Mouse (Mus musculus) neural tube, embryonic 12.5 days (tissue): ENCODE results near the gene Kif5a. TPM values are rescaled to one million over a fixed set of nuclear protein-coding genes. Genes with fewer than 3 reads are reported as not detected.

ENCODE experiments used
- ATAC-seq: fragments of 200-750 bp; cut with Nextera tagmentation; 2 replicates; pipeline ENCODE4 v1.8.0; 2017; ENCODE audit warnings: low read depth, mild to moderate bottlenecking, moderate TSS enrichment, moderate library complexity; ENCODE audit not compliant: low FRiP score
- H3K27ac ChIP-seq: fragments of 300-500 bp; sonication (generic); 2 replicates; pipeline ENCODE4 v1.5.1; 2016
- H3K27me3 ChIP-seq: fragments of 300-500 bp; sonication (generic); replicated peaks from 2 replicates; pipeline ENCODE4 v1.6.1; 2016; ENCODE audit warnings: mild to moderate bottlenecking
- H3K36me3 ChIP-seq: fragments of 300-500 bp; sonication (generic); 2 replicates; pipeline ENCODE4 v1.6.1; 2016; ENCODE audit warnings: mild to moderate bottlenecking
- H3K4me1 ChIP-seq: fragments of 300-500 bp; sonication (generic); 2 replicates; pipeline ENCODE4 v1.6.1; 2016
- H3K4me2 ChIP-seq: fragments of 300-500 bp; sonication (generic); replicated peaks from 2 replicates; pipeline ENCODE4 v1.6.1; 2016; ENCODE audit warnings: mild to moderate bottlenecking
- H3K4me3 ChIP-seq: fragments of 300-500 bp; sonication (generic); 2 replicates; pipeline ENCODE4 v1.5.1; 2016
- H3K9ac ChIP-seq: fragments of 300-500 bp; sonication (generic); 2 replicates; pipeline ENCODE4 v1.6.1; 2016; ENCODE audit warnings: mild to moderate bottlenecking
- H3K9me3 ChIP-seq: fragments of 300-500 bp; sonication (generic); 2 replicates; pipeline ENCODE4 v1.6.1; 2016; ENCODE audit warnings: mild to moderate bottlenecking
- WGBS: fragments of 180-500 bp; shearing (Covaris S2); methylation state at CpG from one replicate; pipeline ENCODE4 v1.1.7; 2016; 5-methylcytosine and 5-hydroxymethylcytosine counted together
- polyA plus RNA-seq: library from polyadenylated mRNA; unstranded; fragments of >200 nt; fragmentation: Nextera tagmentation; extraction: Ambion mirVana; gene quantifications from 2 replicates; pipeline ENCODE4 v1.2.1, GENCODE M21; 2016

The Kif5a gene
- polyA plus RNA-seq, 1 experiment from 2014 or later = 81.6 TPM

DNA sequence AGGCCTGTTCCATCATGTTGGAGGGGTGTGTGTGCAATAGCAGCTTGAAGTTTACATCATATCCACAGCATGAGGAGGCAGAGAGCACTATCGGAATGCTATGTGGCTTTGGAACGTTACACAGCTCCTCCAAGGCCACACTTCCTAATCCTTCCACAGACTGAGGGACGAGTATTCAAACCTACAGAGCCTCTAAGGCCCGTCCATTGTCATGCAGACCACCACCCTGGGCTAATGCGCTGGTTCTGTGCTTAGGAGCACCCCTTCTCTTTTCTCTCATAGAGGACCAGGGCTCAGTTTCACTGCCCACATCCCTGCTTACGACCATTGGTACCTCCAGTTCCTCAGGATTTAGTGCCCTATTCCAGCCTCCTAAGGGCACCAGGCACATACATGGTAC is 37.9 kb downstream of the Kif5a start:
- peaks cover 9% of the 10 kb centered on the region; the same call in 1 of the 2 replicates for H3K27me3 ChIP-seq
- H3K4me2 ChIP-seq = no peak overlapping the region
- H3K36me3 ChIP-seq = peaks cover 27% of the 10 kb centered on the region
- 35% methylated on average over 6 of the region's 6 CpGs for WGBS
- no peaks in the 10 kb centered on the region for H3K9me3 ChIP-seq
- H3K27ac ChIP-seq = no peak overlapping the region
- 0 out of 2 replicates have a peak, but pooled peaks cover 6% of the 10 kb centered on the region for H3K4me1 ChIP-seq
- H3K9ac ChIP-seq = no peak overlapping the region
- no peak overlapping the region for H3K4me3 ChIP-seq
- ATAC-seq = no peak

DNA sequence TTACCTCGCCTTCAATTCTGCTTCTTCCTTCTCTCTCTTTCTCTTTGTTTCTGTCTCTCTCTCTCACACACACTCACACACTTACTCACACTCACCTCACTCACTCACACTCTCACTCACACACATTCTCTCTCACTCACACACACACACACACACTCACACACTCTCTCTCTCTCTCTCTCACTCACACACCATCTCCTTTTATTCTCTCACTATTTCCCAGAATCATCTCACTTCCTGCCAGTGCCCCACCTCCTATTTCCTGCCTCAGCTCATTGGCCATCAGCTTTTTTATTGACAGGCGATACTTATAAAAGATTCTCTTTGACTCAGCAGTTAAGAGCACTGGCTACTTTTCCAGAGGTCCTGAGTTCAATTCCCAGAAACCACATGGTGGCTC is 44.8 kb downstream of the Kif5a start:
- Histone ChIP-seq H3K9ac (no peak overlapping the region), H3K4me3 (no peak overlapping the region), H3K4me2 (no peak overlapping the region), H3K4me1 (no peaks in the 10 kb centered on the region), H3K27me3 (no peaks in the 10 kb centered on the region), H3K9me3 (no peaks in the 10 kb centered on the region), H3K27ac (no peak overlapping the region), H3K36me3 (no peaks in the 10 kb centered on the region)
- WGBS = 90% methylated on average over 2 of the region's 2 CpGs
- ATAC-seq = no peak

DNA sequence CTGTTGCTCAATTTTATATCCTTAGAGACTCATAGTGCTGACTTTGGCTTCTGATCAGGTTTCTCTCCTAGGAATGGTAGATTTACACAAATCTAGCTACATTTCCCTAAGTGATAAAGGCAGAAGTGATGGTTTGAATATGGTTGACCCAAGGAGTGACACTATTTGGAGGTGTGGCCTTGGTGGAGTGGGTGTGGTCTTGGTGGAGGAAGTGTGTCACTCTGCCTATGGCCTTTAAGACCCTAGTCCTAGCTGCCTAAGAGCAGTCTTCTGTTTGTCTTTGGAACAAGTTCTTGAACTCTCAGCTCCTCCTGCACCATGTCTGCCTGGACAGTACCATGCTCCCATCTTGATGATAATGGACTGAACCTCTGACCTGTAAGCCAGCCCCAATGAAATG is 46.0 kb downstream of the Kif5a start:
- no peak for ATAC-seq
- Histone ChIP-seq H3K9me3 (no peaks in the 10 kb centered on the region), H3K9ac (no peak overlapping the region), H3K4me2 (no peak overlapping the region), H3K36me3 (no peaks in the 10 kb centered on the region), H3K4me1 (no peaks in the 10 kb centered on the region), H3K4me3 (no peak overlapping the region), H3K27ac (no peak overlapping the region), H3K27me3 (no peaks in the 10 kb centered on the region)

DNA sequence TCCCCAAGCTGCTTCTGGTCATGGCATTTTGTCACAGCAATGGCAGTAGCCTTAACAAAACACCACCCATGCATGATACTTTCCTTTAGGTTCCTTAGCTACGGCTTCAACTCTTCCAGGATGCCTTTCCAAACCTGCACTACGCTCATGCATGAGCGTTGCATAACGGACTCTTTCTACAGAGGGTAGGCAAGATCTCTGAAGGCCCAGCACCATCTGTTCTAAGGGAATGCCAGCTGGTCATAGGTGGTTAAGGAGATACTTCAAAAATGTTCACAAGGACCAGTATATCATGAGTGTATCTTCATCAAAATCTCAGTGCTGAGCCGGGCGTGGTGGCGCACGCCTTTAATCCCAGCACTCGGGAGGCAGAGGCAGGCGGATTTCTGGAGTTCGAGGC is 46.7 kb downstream of the Kif5a start:
- Histone ChIP-seq H3K4me3 (no peak overlapping the region), H3K4me2 (no peak overlapping the region), H3K9me3 (no peaks in the 10 kb centered on the region), H3K27ac (no peak overlapping the region), H3K4me1 (no peaks in the 10 kb centered on the region), H3K36me3 (no peaks in the 10 kb centered on the region), H3K27me3 (no peaks in the 10 kb centered on the region), H3K9ac (no peak overlapping the region)
- no peak for ATAC-seq
- 95% methylated on average over 11 of the region's 11 CpGs for WGBS

DNA sequence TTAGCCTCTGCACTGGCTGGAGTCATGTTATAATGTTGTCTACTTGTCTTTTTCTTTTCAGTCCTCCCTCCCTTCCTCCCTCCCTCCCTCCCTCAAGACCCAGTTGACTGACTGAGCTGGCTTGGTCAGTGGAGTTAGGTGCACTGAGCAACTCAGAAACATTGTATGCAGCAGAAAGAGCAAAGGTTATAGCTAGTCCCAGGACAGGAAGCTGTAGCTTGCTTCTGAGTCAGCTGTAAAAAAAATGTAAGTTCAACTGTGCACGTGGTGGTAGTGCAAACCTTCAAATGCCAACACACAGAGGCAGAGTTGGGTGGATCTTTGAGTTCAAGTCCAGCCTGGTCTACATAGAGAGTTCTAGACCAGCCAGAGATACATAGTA is 48.7 kb downstream of the Kif5a start:
- peaks cover 10% of the 10 kb centered on the region for H3K4me1 ChIP-seq
- no peaks in the 10 kb centered on the region for H3K36me3 ChIP-seq
- H3K27me3 ChIP-seq = no peaks in the 10 kb centered on the region
- H3K27ac ChIP-seq = no peak overlapping the region
- 63% methylated on average over 1 of the region's 1 CpGs for WGBS
- H3K9ac ChIP-seq = no peak overlapping the region
- H3K9me3 ChIP-seq = no peaks in the 10 kb centered on the region
- no peak overlapping the region for H3K4me2 ChIP-seq
- no peak overlapping the region for H3K4me3 ChIP-seq
- ATAC-seq = no peak

DNA sequence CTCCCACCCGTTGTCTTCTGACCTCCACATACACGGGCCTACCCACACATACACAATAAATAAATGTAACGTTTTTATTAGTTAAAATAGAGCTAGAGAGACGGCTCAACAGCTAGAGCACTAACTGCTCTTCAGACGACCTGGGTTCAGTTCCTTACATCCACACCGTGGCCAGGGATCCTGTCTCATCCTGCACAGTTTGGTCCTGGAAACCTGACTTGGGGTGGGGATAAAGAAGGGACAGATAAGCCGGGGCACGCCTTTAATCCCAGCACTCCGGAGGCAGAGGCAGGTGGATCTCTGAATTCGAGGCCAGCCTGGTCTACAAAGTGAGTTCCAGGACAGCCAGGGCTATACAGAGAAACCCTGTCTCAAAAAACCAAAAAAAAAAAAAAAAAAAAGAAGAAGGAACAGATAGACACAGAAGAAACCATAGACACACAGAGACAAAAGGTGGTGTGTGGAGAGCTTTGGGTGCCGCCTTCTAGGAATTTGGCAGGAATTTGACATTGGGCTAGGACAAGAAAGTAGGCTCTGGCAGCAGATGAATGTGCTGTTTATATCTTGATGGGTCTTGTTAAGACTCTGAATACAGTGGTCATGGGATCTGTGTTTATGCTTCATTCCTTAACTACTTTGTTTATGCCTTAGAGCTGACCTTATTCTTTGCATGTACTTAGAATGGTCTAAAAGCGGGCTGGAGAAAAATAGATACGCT is 49.3 kb downstream of the Kif5a start:
- no peak overlapping the region for H3K27ac ChIP-seq
- peaks cover 10% of the 10 kb centered on the region for H3K4me1 ChIP-seq
- H3K27me3 ChIP-seq = no peaks in the 10 kb centered on the region
- H3K36me3 ChIP-seq = no peaks in the 10 kb centered on the region
- no peak overlapping the region for H3K4me3 ChIP-seq
- no peak overlapping the region for H3K4me2 ChIP-seq
- no peaks in the 10 kb centered on the region for H3K9me3 ChIP-seq
- ATAC-seq = no peak
- no peak overlapping the region for H3K9ac ChIP-seq
- WGBS = 84% methylated on average over 13 of the region's 13 CpGs

DNA sequence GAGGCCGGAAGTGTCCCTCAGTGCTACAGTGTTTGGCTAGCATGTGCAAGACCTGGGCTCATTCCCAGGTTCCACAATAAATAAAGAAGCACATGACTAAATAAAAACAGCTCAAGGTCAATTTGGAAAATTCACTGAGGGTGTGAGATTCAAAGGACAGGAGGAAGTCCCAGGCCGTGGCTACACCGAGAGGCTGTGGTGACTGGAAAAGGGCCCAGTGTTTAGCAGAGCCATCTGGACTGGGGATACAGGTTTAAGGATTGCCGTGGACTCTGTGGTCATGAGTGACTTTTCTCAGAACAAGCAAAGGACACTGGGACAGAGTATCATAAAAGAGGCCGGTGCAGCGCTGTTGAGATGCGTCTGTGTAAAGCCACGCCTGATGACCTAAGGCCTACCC is 49.9 kb downstream of the Kif5a start:
- no peaks in the 10 kb centered on the region for H3K9me3 ChIP-seq
- H3K4me1 ChIP-seq = peaks cover 10% of the 10 kb centered on the region
- no peak overlapping the region for H3K27ac ChIP-seq
- peaks cover 5% of the 10 kb centered on the region; the same call in 1 of the 2 replicates for H3K36me3 ChIP-seq
- 87% methylated on average over 8 of the region's 8 CpGs for WGBS
- no peak overlapping the region for H3K4me2 ChIP-seq
- no peaks in the 10 kb centered on the region for H3K27me3 ChIP-seq
- no peak overlapping the region for H3K9ac ChIP-seq
- no peak overlapping the region for H3K4me3 ChIP-seq
- no peak for ATAC-seq

DNA sequence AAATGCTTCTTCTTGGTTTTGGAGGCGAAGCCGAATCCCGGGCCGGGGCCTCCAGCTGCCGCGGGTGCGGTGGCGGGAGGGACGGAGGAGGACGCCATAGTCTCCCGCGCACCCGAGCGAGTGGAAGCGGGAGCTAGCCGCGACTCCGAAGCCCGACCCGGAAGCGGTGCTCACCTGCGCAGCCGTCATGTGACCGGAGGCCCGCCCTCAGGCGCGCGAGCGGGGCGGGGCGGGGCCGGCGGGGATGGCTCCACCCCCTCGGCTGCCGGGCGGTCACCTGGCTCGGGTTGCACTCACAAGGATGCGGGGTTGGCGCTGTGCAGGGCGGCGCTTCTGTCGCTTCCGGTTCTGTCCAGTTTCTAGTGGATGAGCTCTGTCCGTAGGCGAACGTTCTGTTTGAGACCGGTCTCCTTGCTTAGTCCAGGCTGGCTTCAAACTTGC is 51.7 kb downstream of the Kif5a start, which contains the start of gene Pip4k2c:
Gene Pip4k2c (minus strand): TSS at position 172 of the 441 bp plus-strand sequence.
- Histone ChIP-seq H3K27me3 (no peaks in the 10 kb centered on the region), H3K4me2 (peak within 1 kb of the TSS; percentile 79), H3K36me3 (peaks cover 19% of the 10 kb centered on the region), H3K4me1 (peaks cover 10% of the 10 kb centered on the region), H3K4me3 (peak within 1 kb of the TSS; percentile 86), H3K27ac (no peak within 1 kb of the TSS), H3K9me3 (no peaks in the 10 kb centered on the region), H3K9ac (peak within 1 kb of the TSS; percentile 72)
- ATAC-seq = peak; percentile 97
- WGBS = under 1% methylated on average over 47 of the region's 47 CpGs

DNA sequence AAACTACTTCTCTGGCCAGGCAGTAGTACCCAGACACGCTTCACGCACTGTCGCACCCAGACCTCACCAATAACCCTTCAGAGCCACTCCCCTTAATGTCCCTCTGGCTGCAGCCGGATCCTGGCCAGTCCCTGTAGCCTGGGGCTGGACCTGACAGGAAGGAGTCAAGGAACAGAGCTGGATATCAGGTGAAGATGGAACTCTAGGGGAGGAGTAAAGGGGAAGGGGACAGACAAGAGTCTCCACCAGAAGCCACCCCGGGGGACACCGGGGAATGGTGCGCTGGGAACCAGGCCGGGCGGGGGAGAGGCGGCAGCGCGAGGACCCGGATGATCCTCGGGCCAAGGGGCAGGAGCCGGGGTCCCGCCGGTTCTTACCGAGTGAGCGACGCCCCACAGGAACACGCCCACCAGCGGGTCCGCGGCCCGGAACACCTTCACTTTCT is 52.2 kb downstream of the Kif5a start:
- Histone ChIP-seq H3K4me2 (peak overlapping the region; percentile 79), H3K36me3 (peaks cover 24% of the 10 kb centered on the region), H3K27me3 (no peaks in the 10 kb centered on the region), H3K9me3 (no peaks in the 10 kb centered on the region), H3K4me1 (peaks cover 10% of the 10 kb centered on the region), H3K9ac (peak overlapping the region; percentile 72), H3K4me3 (peak overlapping the region; percentile 86), H3K27ac (no peak overlapping the region)
- WGBS = 1% methylated on average over 25 of the region's 25 CpGs
- peak; percentile 77 for ATAC-seq

DNA sequence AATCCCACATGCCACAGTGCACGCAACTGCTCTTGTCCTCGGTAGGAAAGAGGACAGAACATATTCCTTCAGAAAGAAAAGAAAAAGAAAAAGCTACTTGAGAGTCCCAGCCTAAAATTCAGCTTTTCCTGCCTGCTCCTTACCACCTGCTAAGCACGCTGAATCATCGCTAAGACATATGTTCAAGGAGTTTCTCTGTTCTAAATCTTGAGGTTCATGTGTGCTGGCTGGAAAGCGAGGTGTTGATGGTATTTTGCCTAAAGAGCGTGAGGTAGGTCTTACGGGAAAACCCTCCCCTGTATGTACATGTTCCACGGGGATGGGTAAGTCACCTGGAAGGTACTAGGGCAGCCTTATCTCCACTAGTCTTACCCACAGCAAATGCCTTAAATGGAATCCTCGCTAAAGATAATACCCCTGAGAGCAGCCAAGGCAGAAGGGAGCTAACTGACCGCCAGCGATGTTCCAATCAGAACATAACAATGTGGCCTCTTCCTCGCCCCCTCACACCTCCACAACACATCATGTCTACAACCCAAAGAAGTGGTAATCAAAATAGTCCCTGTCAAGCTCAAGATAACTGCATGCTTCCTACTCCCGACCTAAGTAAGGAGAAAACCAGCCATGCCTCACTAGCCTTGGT is 53.1 kb downstream of the Kif5a start:
- ATAC-seq = no peak
- H3K36me3 ChIP-seq = peaks cover 33% of the 10 kb centered on the region
- H3K4me3 ChIP-seq = peak overlapping the region; percentile 86; the same call in 1 of the 2 replicates
- no peak overlapping the region for H3K27ac ChIP-seq
- no peaks in the 10 kb centered on the region for H3K9me3 ChIP-seq
- no peaks in the 10 kb centered on the region for H3K27me3 ChIP-seq
- H3K9ac ChIP-seq = peak overlapping the region; percentile 72; the same call in 1 of the 2 replicates
- 88% methylated on average over 13 of the region's 13 CpGs for WGBS
- H3K4me2 ChIP-seq = peak overlapping the region; percentile 79
- peaks cover 10% of the 10 kb centered on the region for H3K4me1 ChIP-seq

DNA sequence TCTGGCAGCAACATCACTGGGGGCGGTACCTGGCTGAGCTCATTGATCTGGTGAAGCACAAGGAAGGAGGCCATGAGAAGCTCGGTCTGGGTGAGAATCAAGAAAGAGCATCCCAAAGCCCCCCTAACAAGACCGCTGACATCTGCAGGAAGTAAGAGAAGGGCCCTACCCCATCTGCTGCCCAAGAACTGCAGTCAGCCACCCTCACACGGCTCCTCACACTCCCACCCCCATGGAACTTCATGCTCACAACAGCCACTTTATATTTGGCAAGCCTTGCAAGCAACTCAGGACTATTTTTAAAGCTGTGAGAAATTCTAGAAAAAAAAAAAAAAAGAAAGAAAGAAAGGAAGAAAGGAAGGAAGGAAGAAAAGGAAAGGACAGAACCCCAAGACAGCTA is 54.2 kb downstream of the Kif5a start:
- Histone ChIP-seq H3K4me1 (peaks cover 10% of the 10 kb centered on the region), H3K9me3 (no peaks in the 10 kb centered on the region), H3K4me3 (no peak overlapping the region), H3K9ac (no peak overlapping the region), H3K36me3 (peaks cover 40% of the 10 kb centered on the region), H3K27ac (no peak overlapping the region), H3K27me3 (no peaks in the 10 kb centered on the region), H3K4me2 (no peak overlapping the region)
- no peak for ATAC-seq
- 90% methylated on average over 4 of the region's 4 CpGs for WGBS

DNA sequence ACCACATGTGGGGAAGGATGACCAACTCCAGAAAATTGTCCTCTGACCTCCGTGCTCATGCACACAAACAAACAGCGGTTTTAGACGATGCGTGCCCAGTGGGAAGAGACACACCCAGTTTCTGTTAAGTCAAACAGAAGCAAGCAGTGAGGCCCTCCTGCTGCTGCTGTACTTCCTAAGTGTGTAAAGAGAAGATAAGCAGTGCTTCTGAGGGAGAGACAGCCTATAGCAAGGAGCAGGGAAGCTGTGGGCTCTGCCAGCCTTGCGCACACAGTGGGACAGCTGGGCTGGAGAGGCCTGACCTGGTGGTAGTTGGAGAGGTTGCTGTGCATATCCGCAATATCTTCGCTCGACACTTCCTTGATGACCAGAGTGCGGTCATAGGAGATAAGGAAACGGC is 57.8 kb downstream of the Kif5a start:
- no peak overlapping the region for H3K9ac ChIP-seq
- WGBS = 94% methylated on average over 10 of the region's 10 CpGs
- peaks cover 3% of the 10 kb centered on the region for H3K4me1 ChIP-seq
- ATAC-seq = no peak
- no peaks in the 10 kb centered on the region for H3K9me3 ChIP-seq
- no peak overlapping the region for H3K4me2 ChIP-seq
- no peak overlapping the region for H3K27ac ChIP-seq
- H3K27me3 ChIP-seq = no peaks in the 10 kb centered on the region
- H3K4me3 ChIP-seq = no peak overlapping the region
- H3K36me3 ChIP-seq = peaks cover 66% of the 10 kb centered on the region
